Mouse (Mus musculus) liver, adult 2 months (tissue): ENCODE data around the gene Ninl. TPM values are rescaled to one million over a fixed set of nuclear protein-coding genes. Genes with fewer than 3 reads are reported as not detected.

ENCODE experiments used
- DNase-seq: peaks from one replicate; pipeline ENCODE4 v3.0.0-alpha.2; 2011; ENCODE audit warnings: low read depth, low spot score; ENCODE audit errors: extremely low read depth
- H3K27ac ChIP-seq: fragments of 200-500 bp; replicated peaks from 2 replicates; pipeline ENCODE4 v1.5.1; 2012; ENCODE audit warnings: low read depth, mild to moderate bottlenecking, control low read depth, inconsistent platforms, low read length; ENCODE audit not compliant: insufficient read depth
- H3K27me3 ChIP-seq: fragments of 200-500 bp; 2 replicates; pipeline ENCODE4 v1.6.1; 2012; ENCODE audit warnings: mild to moderate bottlenecking, moderate library complexity, low read length, inconsistent platforms; ENCODE audit not compliant: control insufficient read depth, insufficient read depth
- H3K36me3 ChIP-seq: fragments of 200-500 bp; 2 replicates; pipeline ENCODE4 v1.6.1; 2012; ENCODE audit warnings: low read length, inconsistent platforms; ENCODE audit not compliant: control insufficient read depth, insufficient read depth
- H3K4me1 ChIP-seq: fragments of 200-500 bp; 2 replicates; pipeline ENCODE4 v1.6.1; 2011; ENCODE audit warnings: low read length; ENCODE audit not compliant: control insufficient read depth, insufficient read depth
- H3K4me3 ChIP-seq: fragments of 200-500 bp; 2 replicates; pipeline ENCODE4 v1.5.1; 2011; ENCODE audit warnings: low read depth, mild to moderate bottlenecking, control low read depth, low read length, moderate library complexity; ENCODE audit not compliant: insufficient read depth
- H3K79me2 ChIP-seq: fragments of 200-500 bp; 2 replicates; pipeline ENCODE4 v1.6.1; 2012; ENCODE audit warnings: inconsistent platforms, mild to moderate bottlenecking, low read length, moderate library complexity; ENCODE audit not compliant: control insufficient read depth, insufficient read depth
- H3K9ac ChIP-seq: fragments of 200-500 bp; 2 replicates; pipeline ENCODE4 v1.6.1; 2012; ENCODE audit warnings: low read depth, mild to moderate bottlenecking, control low read depth, inconsistent platforms, low read length
- CTCF ChIP-seq: fragments of 200-500 bp; IDR thresholded peaks from 2 replicates; pipeline ENCODE4 v1.5.1; 2011; ENCODE audit warnings: low read depth, low read length, control low read depth
- POLR2A ChIP-seq: fragments of 200-500 bp; IDR thresholded peaks from 2 replicates; pipeline ENCODE4 v1.6.1; 2011; ENCODE audit warnings: low read length, control low read depth; ENCODE audit not compliant: insufficient read depth; ENCODE audit errors: extremely low read depth
- WGBS: fragments of 180-500 bp; shearing (Covaris S2); methylation state at CpG from one replicate; pipeline ENCODE4 v1.1.7; 2018; 5-methylcytosine and 5-hydroxymethylcytosine counted together
- polyA plus RNA-seq: library from polyadenylated mRNA; depleted of rRNA; stranded (reverse); fragments of >200 nt; gene quantifications from 2 replicates; pipeline ENCODE4 v1.2.3, GENCODE M21; 2012
- total RNA-seq: library from RNA; depleted of rRNA; stranded (reverse); fragments of >200 nt; gene quantifications from 2 replicates; pipeline ENCODE4 v1.2.3, GENCODE M21; 2014

Ninl gene
- total and polyA plus RNA-seq, 2 experiments = 0.29 to 0.37 TPM

GRCm38 (mm10) chr2:151037292-151037691 is 1.9 kb downstream of the Ninl start:
- Histone ChIP-seq H3K4me3 (no peak overlapping the region), H3K9ac (no peak overlapping the region), H3K4me1 (peaks cover 5% of the 10 kb centered on the region), H3K27ac (no peak overlapping the region), H3K27me3 (no peaks in the 10 kb centered on the region), H3K36me3 (no peaks in the 10 kb centered on the region), H3K79me2 (peaks cover 17% of the 10 kb centered on the region)
- TF ChIP-seq POLR2A (no peak), CTCF (no peak)
- no peak for DNase-seq
- WGBS = 100% methylated on average over 1 of the region's 1 CpGs

- DNase-seq = no peak
- peaks cover 5% of the 10 kb centered on the region for H3K4me1 ChIP-seq
- no peak overlapping the region for H3K27ac ChIP-seq
- WGBS = 86% methylated on average over 2 of the region's 2 CpGs
- TF ChIP-seq POLR2A (no peak), CTCF (no peak)
- peaks cover 17% of the 10 kb centered on the region for H3K79me2 ChIP-seq
- H3K27me3 ChIP-seq = no peaks in the 10 kb centered on the region
- H3K36me3 ChIP-seq = no peaks in the 10 kb centered on the region
- H3K4me3 ChIP-seq = no peak overlapping the region
- H3K9ac ChIP-seq = no peak overlapping the region
These were observed 2.5 kb downstream of the Ninl start for GRCm38 (mm10) chr2:151036721-151037120.

DNA sequence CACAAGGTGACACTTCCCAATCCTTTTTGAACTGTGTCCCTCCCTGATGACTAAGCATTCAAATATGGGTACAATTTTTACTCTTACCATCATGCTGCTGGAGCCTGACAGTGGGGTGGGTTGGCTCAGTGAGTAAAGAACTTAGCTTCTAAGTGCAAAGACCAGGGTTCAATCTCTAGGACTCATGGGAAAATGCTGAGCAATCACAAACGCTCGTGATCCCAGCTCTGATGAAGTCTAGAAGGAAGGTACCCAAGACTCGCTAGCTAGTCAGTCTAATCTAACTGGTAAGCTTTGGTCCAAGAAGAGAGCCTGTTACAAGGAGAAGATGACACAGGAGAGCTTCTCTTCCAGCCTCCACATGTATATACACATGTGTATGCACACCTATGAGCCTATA is 4.7 kb downstream of the Ninl start:
- 82% methylated on average over 3 of the region's 3 CpGs for WGBS
- Histone ChIP-seq H3K9ac (no peak overlapping the region), H3K4me1 (peaks cover 5% of the 10 kb centered on the region), H3K4me3 (no peak overlapping the region), H3K27ac (no peak overlapping the region), H3K79me2 (peaks cover 17% of the 10 kb centered on the region), H3K27me3 (no peaks in the 10 kb centered on the region), H3K36me3 (peaks cover under 1% of the 10 kb centered on the region; the same call in 1 of the 2 replicates)
- TF ChIP-seq POLR2A (no peak), CTCF (no peak)
- DNase-seq = peak; percentile 22

- H3K4me1 ChIP-seq = no peaks in the 10 kb centered on the region
- H3K36me3 ChIP-seq = no peaks in the 10 kb centered on the region; the same call in 1 of the 2 replicates
- no peak overlapping the region for H3K9ac ChIP-seq
- no peaks in the 10 kb centered on the region for H3K79me2 ChIP-seq
- no peak overlapping the region for H3K4me3 ChIP-seq
- WGBS = 90% methylated on average over 10 of the region's 10 CpGs
- no peak overlapping the region for H3K27ac ChIP-seq
- H3K27me3 ChIP-seq = no peaks in the 10 kb centered on the region
- DNase-seq = no peak
- TF ChIP-seq CTCF = no peak
- no peak for TF ChIP-seq POLR2A
These were observed 18.0 kb downstream of the Ninl start for GRCm38 (mm10) chr2:151021158-151021557.

DNA sequence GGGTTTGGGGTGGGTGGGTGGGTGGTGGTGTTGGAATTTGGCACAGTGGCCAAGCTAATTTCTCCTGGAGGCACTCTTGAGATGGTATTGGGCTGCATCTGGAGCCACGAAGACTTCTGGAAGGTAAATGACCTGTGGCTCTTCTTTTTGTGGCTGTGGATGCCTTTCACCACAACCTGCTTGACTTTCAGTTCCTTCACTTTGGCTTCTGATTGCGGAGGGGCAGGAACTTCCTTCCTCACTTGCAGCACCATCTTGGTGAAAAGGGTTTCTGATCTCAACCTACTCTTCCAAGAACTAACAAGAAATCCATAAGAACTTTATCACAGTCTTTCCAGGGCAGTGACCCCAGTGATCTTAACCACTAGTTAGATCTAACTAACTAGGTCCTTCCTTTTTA is 23.9 kb downstream of the Ninl start:
- DNase-seq = no peak
- H3K4me3 ChIP-seq = no peak overlapping the region
- no peak overlapping the region for H3K9ac ChIP-seq
- H3K27ac ChIP-seq = no peak overlapping the region
- H3K27me3 ChIP-seq = no peaks in the 10 kb centered on the region
- no peaks in the 10 kb centered on the region for H3K79me2 ChIP-seq
- TF ChIP-seq CTCF = no peak
- TF ChIP-seq POLR2A = no peak
- no peaks in the 10 kb centered on the region for H3K36me3 ChIP-seq
- H3K4me1 ChIP-seq = no peaks in the 10 kb centered on the region
- WGBS = 81% methylated on average over 2 of the region's 2 CpGs

DNA sequence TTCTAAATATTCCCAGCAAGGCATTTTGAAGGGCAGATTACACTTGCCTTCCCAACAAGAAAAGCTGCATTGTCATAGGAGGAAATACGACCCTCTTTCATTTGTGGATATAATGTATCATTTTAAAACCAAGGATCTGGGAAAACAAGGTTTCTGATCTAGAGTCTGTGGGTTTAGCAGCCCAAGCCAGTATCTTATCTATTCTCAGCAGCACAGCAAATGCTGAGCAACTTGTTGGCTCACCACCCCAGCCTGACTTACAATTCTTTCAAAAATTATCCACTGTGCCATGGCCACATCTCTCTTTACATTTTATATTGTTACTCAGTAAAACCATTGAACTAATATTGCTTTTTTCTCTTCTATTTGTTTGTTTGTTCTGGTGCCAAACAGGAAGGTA is 27.9 kb downstream of the Ninl start:
- 0 out of 2 replicates have a peak, but pooled peaks cover 6% of the 10 kb centered on the region for H3K27me3 ChIP-seq
- H3K4me1 ChIP-seq = peaks cover 4% of the 10 kb centered on the region; the same call in 1 of the 2 replicates
- H3K79me2 ChIP-seq = no peaks in the 10 kb centered on the region
- DNase-seq = no peak
- H3K9ac ChIP-seq = no peak overlapping the region
- H3K36me3 ChIP-seq = no peaks in the 10 kb centered on the region
- H3K27ac ChIP-seq = no peak overlapping the region
- no peak overlapping the region for H3K4me3 ChIP-seq
- 80% methylated on average over 1 of the region's 1 CpGs for WGBS
- TF ChIP-seq CTCF = no peak
- TF ChIP-seq POLR2A = no peak
